In the genomic region with DNA sequence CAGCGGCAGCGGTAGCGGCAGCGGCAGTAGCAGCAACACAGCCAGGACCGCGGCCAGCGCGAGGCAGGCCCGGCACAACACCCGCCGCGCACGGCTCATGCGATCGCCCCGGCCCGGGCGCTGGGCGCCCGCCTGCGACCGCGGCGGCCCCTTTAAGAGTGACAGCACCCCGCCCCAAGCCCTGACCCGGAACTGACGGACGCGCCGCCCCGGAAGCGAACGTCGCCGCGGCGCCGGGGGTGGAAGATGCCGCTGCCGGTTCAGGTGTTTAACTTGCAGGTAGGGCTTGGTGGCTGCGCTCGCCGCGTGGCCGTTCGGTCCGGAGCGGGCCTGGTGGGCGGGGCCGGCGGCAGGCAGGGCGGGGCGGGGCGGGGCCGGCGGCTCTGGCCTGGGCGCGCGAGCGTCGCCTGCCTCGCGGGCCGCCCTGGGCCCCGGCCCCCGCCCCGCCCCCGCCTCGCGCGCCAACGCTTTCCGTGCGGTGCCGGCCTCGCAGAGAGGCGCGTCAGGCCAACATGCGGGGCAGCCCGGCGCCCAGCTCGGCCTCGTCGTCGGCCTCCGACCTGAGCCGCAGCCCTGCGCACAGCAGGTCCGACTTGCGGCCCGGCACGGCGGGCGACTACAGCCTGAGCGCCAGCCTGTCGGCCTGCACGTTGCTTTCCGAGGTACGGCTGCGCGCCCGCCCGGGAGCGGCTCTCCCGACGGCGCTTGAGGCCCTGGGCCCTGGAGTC, we compare ENCODE assay signal across 7 mouse cellular contexts. TPM values are rescaled to one million over a fixed set of nuclear protein-coding genes. Genes with fewer than 3 reads are reported as not detected.
DNase-seq lines count a peak whose midpoint lies in the region; ATAC-seq and TF ChIP-seq lines count a peak whose summit lies in the region.

A gene (minus strand): TSS at position 144 of the 728 bp plus-strand sequence.
A gene (plus strand): TSS at position 209 of the 728 bp plus-strand sequence.

- H3K4me2 ChIP-seq in limb, embryonic 12.5 days, result peak within 1 kb of the TSS; percentile 95
- H3K4me2 ChIP-seq in midbrain, embryonic 14.5 days (ENCODE audit: low read length), result peak within 1 kb of the TSS; percentile 90

- peak within 1 kb of the TSS; percentile 85 for H3K27ac ChIP-seq in limb, embryonic 12.5 days
- H3K27ac ChIP-seq in midbrain, embryonic 14.5 days (replicated peaks; ENCODE audit: low read depth, low read length), result peak within 1 kb of the TSS; percentile 83
- peak within 1 kb of the TSS; percentile 61 for H3K27ac ChIP-seq in spleen, adult 2 months (ENCODE audit: insufficient read depth, low read length)

- DNase-seq in adrenal gland, adult 8-10 months, result peak; percentile 73
- DNase-seq in embryo, embryonic 11.5 days (ENCODE audit: low read depth, low spot score), result peak; percentile 64
- DNase-seq in kidney, adult 11 months, result peak; percentile 81
- DNase-seq in midbrain, embryonic 14.5 days, result peak; percentile 93
- peak; percentile 38 to 81 for DNase-seq in spleen, adult 2 months (ENCODE audit: low read depth in 1 of 2, low spot score in 2 of 2)

- H3K9ac ChIP-seq in limb, embryonic 12.5 days (replicated peaks), result peak within 1 kb of the TSS; percentile 89
- H3K9ac ChIP-seq in midbrain, embryonic 14.5 days (replicated peaks; ENCODE audit: low read length), result peak within 1 kb of the TSS; percentile 97

- H3K36me3 ChIP-seq in limb, embryonic 12.5 days, result peaks cover 56% of the 10 kb centered on the region
- H3K36me3 ChIP-seq in midbrain, embryonic 14.5 days (ENCODE audit: control insufficient read depth, insufficient read depth, low read length), result peaks cover 65% of the 10 kb centered on the region
- H3K36me3 ChIP-seq in spleen, adult 2 months (ENCODE audit: control insufficient read depth, insufficient read depth, low read length), result peaks cover 10% of the 10 kb centered on the region

- peaks cover 20% of the 10 kb centered on the region for H3K4me1 ChIP-seq in limb, embryonic 12.5 days (replicated peaks)
- peaks cover 15% of the 10 kb centered on the region for H3K4me1 ChIP-seq in midbrain, embryonic 14.5 days (ENCODE audit: control insufficient read depth, insufficient read depth, low read length)
- H3K4me1 ChIP-seq in spleen, adult 2 months (ENCODE audit: control insufficient read depth, insufficient read depth, insufficient read length), result peaks cover 9% of the 10 kb centered on the region

- WGBS in limb, embryonic 12.5 days, result under 1% methylated on average over 78 of the region's 107 CpGs
- WGBS in midbrain, embryonic 14.5 days, result under 1% methylated on average over 105 of the region's 107 CpGs
- WGBS in spleen, adult 2 months, result 1% methylated on average over 94 of the region's 107 CpGs

- TF ChIP-seq POLR2A in spleen, adult 2 months (IDR thresholded peaks at IDR 0.05; ENCODE audit: low read depth, low read length), result no peak

- peak; percentile 71 for ATAC-seq in granulocyte monocyte progenitor cell, adult 5-6 weeks (replicated peaks; ENCODE audit: poor library complexity, severe bottlenecking)
- ATAC-seq in limb, embryonic 12.5 days (ENCODE audit: insufficient number of reproducible peaks, insufficient read depth, low FRiP score, low TSS enrichment, low read depth), result peak; percentile 77
- ATAC-seq in midbrain, embryonic 14.5 days (ENCODE audit: low FRiP score, low TSS enrichment), result peak; percentile 86

- H3K4me3 ChIP-seq in limb, embryonic 12.5 days (replicated peaks), result peak within 1 kb of the TSS; percentile 99
- peak within 1 kb of the TSS; percentile 91 for H3K4me3 ChIP-seq in midbrain, embryonic 14.5 days (replicated peaks; ENCODE audit: low read depth, low read length)
- peak within 1 kb of the TSS; percentile 96 for H3K4me3 ChIP-seq in spleen, adult 2 months (ENCODE audit: extremely low read depth, insufficient read depth, insufficient read length)

- H3K9me3 ChIP-seq in limb, embryonic 12.5 days, result no peaks in the 10 kb centered on the region
- no peaks in the 10 kb centered on the region for H3K9me3 ChIP-seq in midbrain, embryonic 14.5 days (ENCODE audit: control insufficient read depth, low read length)

- H3K27me3 ChIP-seq in limb, embryonic 12.5 days, result no peaks in the 10 kb centered on the region
- no peaks in the 10 kb centered on the region for H3K27me3 ChIP-seq in midbrain, embryonic 14.5 days (ENCODE audit: control insufficient read depth, insufficient read depth, low read length)
- no peaks in the 10 kb centered on the region for H3K27me3 ChIP-seq in spleen, adult 2 months (ENCODE audit: control insufficient read depth, insufficient read depth, low read length)

- TF ChIP-seq CTCF in spleen, adult 2 months (IDR thresholded peaks at IDR 0.05; ENCODE audit: extremely low read depth, insufficient read depth, insufficient read length, insufficient replicate concordance), result no peak

RNA-seq across cellular contexts. Expression of the first gene that starts in this region (rescaled TPM):
- 10 to 100 TPM; 17.3 to 21.4 (median 20.5) TPM for total RNA-seq in adrenal gland, adult 8-10 months (2022)
- 23.8 TPM in 2 replicates for total RNA-seq in granulocyte monocyte progenitor cell, adult 5-6 weeks (2014; fragmentation: Nextera tagmentation)
- total RNA-seq in granulocyte monocyte progenitor cell, adult 5-6 weeks (2017), result 3.1 and 4.7 TPM in 2 replicates
- 36.2 and 42.1 TPM in 2 replicates for polyA plus RNA-seq in limb, embryonic 12.5 days (2016; fragmentation: Nextera tagmentation; extraction: Ambion mirVana)
- 83.9 and 102 TPM in 2 replicates for polyA plus RNA-seq in midbrain, embryonic 14.5 days (2014; fragmentation: Nextera tagmentation; extraction: Ambion mirVana)
- 27.5 and 32.9 TPM in 2 replicates for polyA plus RNA-seq in spleen, adult 2 months (2012; rRNA removed)

RNA-seq across cellular contexts. Expression of the second gene that starts in this region (rescaled TPM):
- total RNA-seq in adrenal gland, adult 8-10 months (2022), result 100 to 1,000 TPM; 138 to 150 (median 147) TPM
- 82.5 and 83.6 TPM in 2 replicates for total RNA-seq in granulocyte monocyte progenitor cell, adult 5-6 weeks (2014; fragmentation: Nextera tagmentation)
- 91.8 and 116 TPM in 2 replicates for total RNA-seq in granulocyte monocyte progenitor cell, adult 5-6 weeks (2017)
- 233 and 242 TPM in 2 replicates for polyA plus RNA-seq in limb, embryonic 12.5 days (2016; fragmentation: Nextera tagmentation; extraction: Ambion mirVana)
- polyA plus RNA-seq in midbrain, embryonic 14.5 days (2014; fragmentation: Nextera tagmentation; extraction: Ambion mirVana), result 303 and 316 TPM in 2 replicates
- polyA plus RNA-seq in spleen, adult 2 months (2012; rRNA removed), result 84.9 and 88.9 TPM in 2 replicates

Comparison
In these comparisons a context has a peak if more than half of its experiments do, and no peak if none do; other contexts are left out.
1. Peak in every context shown above with its lines: DNase-seq, ATAC-seq, H3K4me3 ChIP-seq and H3K27ac ChIP-seq.